Mouse (Mus musculus): Measurements from ENCODE around the gene Bmi1. TPM values are rescaled to one million over a fixed set of nuclear protein-coding genes. Genes with fewer than 3 reads are reported as not detected.

Bmi1 gene
- 10 to 100 TPM; 42.5 to 54.8 TPM for polyA plus RNA-seq (2017; shearing (Covaris generic))

GRCm38 (mm10) chr2:18676936-18677491, at the start of gene Bmi1:
Gene Bmi1 (plus strand): TSS chr2:18677018.

GRCm38 (mm10) chr2:18672133-18672765, 4.6 kb upstream of the Bmi1 start, which contains the start of gene Commd3:
Gene Commd3 (plus strand): TSS chr2:18672384.

GRCm38 (mm10) chr2:18693871-18694610, 17.2 kb downstream of the Bmi1 start, which contains the start of gene Spag6:
Gene Spag6 (plus strand): TSS chr2:18694032.

Other genes with a start within 250 kb of the Bmi1 start
- gene Commd3, start 4.6 kb upstream of the Bmi1 start, polyA plus RNA-seq (2017; shearing (Covaris generic)): 100 to 1,000 TPM; 192 to 230 TPM
- gene Spag6, start 17.0 kb downstream of the Bmi1 start, polyA plus RNA-seq (2017; shearing (Covaris generic)): under 1 TPM in 1 of 2 experiments, not detected in 1; 0.76 TPM

All from activated CD4-positive, CD25-positive, alpha-beta regulatory T cell (primary cell).